ENCODE assay signal across 1 mouse cellular context in genomic region chr6:129349524-129350352, GRCm38 (mm10).
TF ChIP-seq lines count a peak whose summit lies in the region.

No protein-coding gene starts in this region.

TF ChIP-seq in CH12.LX, 34 proteins besides CTCF, POLR2A, EP300 and RAD21 (continued from another document):
- 0 out of 2 replicates have a peak, but pooled peaks have one; percentile 69 for TF ChIP-seq RCOR1 (conservative IDR thresholded peaks at IDR 0.05; ENCODE audit: low read depth, low read length)
- peak; percentile 58; the same call in 1 of the 2 replicates for TF ChIP-seq MEF2A (IDR thresholded peaks at IDR 0.05; ENCODE audit: borderline replicate concordance, low read depth, low read length)
- 0 out of 2 replicates have a peak, but pooled peaks have one; percentile 18 for TF ChIP-seq E2F4 (IDR thresholded peaks at IDR 0.05; ENCODE audit: insufficient replicate concordance, low read depth, low read length)
- peak; percentile 49 for TF ChIP-seq ETS1 (conservative IDR thresholded peaks at IDR 0.05; ENCODE audit: low read depth, low read length)
- TF ChIP-seq KAT2A (IDR thresholded peaks at IDR 0.05; ENCODE audit: insufficient replicate concordance, low read length), result 0 out of 2 replicates have a peak, but pooled peaks have one; percentile 44
- TF ChIP-seq SMC3 (IDR thresholded peaks at IDR 0.05; ENCODE audit: low read depth, low read length), result 0 out of 2 replicates have a peak, but pooled peaks have one; percentile 4
- TF ChIP-seq IRF4 (IDR thresholded peaks at IDR 0.05; ENCODE audit: low read depth, low read length), result peak; percentile 87
